Mouse (Mus musculus): ENCODE results near the gene 4930583I09Rik.

DNA sequence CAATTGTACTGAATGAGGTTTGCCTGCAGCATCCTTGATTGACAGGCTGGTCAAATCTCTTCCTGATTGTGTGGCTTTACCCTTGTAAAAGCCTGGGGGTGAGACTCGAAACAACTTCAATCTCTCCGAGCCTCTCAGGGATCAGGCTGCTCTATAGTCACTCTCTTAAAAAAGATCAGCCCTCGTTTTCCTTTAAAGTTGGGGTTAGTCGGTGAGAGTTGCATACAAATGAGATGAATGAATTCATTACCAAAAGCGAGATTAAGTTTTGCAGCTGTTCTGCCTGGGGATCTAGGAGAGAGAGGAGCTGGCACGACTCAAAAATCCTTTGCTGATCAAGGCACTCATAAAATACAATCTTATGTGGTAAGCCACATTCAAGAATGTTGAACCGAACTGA is 1.0 kb upstream of the 4930583I09Rik start:
- TF ChIP-seq POLR2A (IDR thresholded peaks at IDR 0.05; ENCODE audit: low read depth, low read length) (no peak), CTCF (IDR thresholded peaks at IDR 0.05; ENCODE audit: extremely low read depth, insufficient read depth, insufficient read length, insufficient replicate concordance) (no peak)

Measured in spleen, adult 2 months (tissue).